Mouse (Mus musculus) heart, embryonic 15.5 days (tissue): ENCODE measurements around the gene Pptc7. TPM values are rescaled to one million over a fixed set of nuclear protein-coding genes. Genes with fewer than 3 reads are reported as not detected.

Source experiments
- ATAC-seq: fragments of 200-750 bp; cut with Nextera tagmentation; replicated peaks from 2 replicates; pipeline ENCODE4 v1.8.0; 2017; ENCODE audit warnings: low read depth, moderate TSS enrichment; ENCODE audit not compliant: insufficient number of reproducible peaks, insufficient read depth, low FRiP score
- H3K27ac ChIP-seq: fragments of 300-500 bp; sonication (generic); 2 replicates; pipeline ENCODE4 v1.5.1; 2015; ENCODE audit warnings: mild to moderate bottlenecking, inconsistent platforms
- H3K27me3 ChIP-seq: fragments of 300-500 bp; sonication (generic); 2 replicates; pipeline ENCODE4 v1.6.1; 2015; ENCODE audit warnings: inconsistent platforms
- H3K36me3 ChIP-seq: fragments of 300-500 bp; sonication (generic); 2 replicates; pipeline ENCODE4 v1.6.1; 2015; ENCODE audit warnings: mild to moderate bottlenecking, inconsistent platforms
- H3K4me1 ChIP-seq: fragments of 300-500 bp; sonication (generic); replicated peaks from 2 replicates; pipeline ENCODE4 v1.6.1; 2015; ENCODE audit warnings: inconsistent platforms
- H3K4me2 ChIP-seq: fragments of 300-500 bp; sonication (generic); 2 replicates; pipeline ENCODE4 v1.6.1; 2015; ENCODE audit warnings: inconsistent platforms, mild to moderate bottlenecking, moderate library complexity
- H3K4me3 ChIP-seq: fragments of 300-500 bp; sonication (generic); 2 replicates; pipeline ENCODE4 v1.5.1; 2015; ENCODE audit warnings: mild to moderate bottlenecking, inconsistent platforms
- H3K9ac ChIP-seq: fragments of 300-500 bp; sonication (generic); 2 replicates; pipeline ENCODE4 v1.6.1; 2015; ENCODE audit warnings: mild to moderate bottlenecking, inconsistent platforms
- H3K9me3 ChIP-seq: fragments of 300-500 bp; sonication (generic); replicated peaks from 2 replicates; pipeline ENCODE4 v1.6.1; 2016; ENCODE audit warnings: inconsistent platforms
- whole genome bisulfite sequencing: fragments of 180-500 bp; shearing (Covaris S2); methylation state at CpG from one replicate; pipeline ENCODE4 v1.1.7; 2015; ENCODE audit warnings: mixed read lengths; 5-methylcytosine and 5-hydroxymethylcytosine counted together
- polyA plus RNA-seq: library from polyadenylated mRNA; unstranded; fragments of >200 nt; fragmentation: Nextera tagmentation; extraction: Ambion mirVana; gene quantifications from 2 replicates; pipeline ENCODE4 v1.2.1, GENCODE M21; 2015

The Pptc7 gene
- polyA plus RNA-seq: 11.9 and 12.2 TPM in 2 replicates

DNA sequence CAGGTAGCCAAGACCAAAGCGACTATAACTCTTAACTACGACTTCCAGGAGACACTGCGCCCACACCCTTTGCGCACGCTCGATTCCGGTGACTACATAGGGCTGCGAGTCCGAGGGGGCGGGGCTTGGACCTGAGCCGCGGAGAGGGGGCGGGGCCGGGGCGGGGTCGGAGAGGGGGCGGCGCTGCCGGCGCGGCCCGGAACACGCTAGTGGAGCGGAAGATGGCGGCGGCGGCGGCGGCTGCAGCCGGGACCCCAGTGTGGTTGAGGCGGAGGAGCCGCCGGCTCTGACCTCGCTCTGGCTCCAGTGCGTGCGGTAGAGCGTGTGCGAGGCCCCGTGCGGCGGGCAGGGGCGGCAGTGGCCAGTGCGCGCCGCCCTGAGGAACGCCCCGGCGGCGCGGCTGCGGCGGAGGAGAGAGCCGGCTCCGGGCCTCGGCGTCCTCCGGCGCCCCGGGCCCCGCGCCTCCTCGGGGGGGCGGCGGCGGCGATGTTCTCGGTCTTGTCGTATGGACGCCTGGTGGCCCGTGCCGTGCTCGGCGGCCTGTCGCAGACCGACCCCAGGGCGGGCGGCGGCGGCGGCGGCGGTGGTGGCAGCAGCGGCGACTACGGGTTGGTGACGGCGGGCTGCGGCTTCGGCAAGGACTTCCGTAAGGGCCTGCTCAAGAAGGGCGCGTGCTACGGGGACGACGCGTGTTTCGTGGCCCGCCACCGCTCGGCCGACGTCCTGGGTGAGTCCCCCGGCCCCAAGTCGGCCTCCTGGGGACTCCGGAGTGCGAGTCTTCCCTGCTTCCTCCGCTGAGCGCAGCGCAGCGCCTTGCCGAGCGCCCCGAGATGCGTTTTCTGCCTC is at the start of gene Pptc7:
TSS of gene Pptc7 (plus strand) at position 183 of the 846 bp plus-strand sequence.
- WGBS: under 1% methylated on average over 94 of the region's 114 CpGs
- Histone ChIP-seq H3K27ac (peak within 1 kb of the TSS; percentile 90), H3K4me3 (peak within 1 kb of the TSS; percentile 85), H3K27me3 (no peaks in the 10 kb centered on the region), H3K36me3 (no peaks in the 10 kb centered on the region; the same call in 1 of the 2 replicates), H3K4me1 (peaks cover 49% of the 10 kb centered on the region), H3K9me3 (no peaks in the 10 kb centered on the region), H3K4me2 (peak within 1 kb of the TSS; percentile 89), H3K9ac (peak within 1 kb of the TSS; percentile 86)
- peak; percentile 93 for ATAC-seq

DNA sequence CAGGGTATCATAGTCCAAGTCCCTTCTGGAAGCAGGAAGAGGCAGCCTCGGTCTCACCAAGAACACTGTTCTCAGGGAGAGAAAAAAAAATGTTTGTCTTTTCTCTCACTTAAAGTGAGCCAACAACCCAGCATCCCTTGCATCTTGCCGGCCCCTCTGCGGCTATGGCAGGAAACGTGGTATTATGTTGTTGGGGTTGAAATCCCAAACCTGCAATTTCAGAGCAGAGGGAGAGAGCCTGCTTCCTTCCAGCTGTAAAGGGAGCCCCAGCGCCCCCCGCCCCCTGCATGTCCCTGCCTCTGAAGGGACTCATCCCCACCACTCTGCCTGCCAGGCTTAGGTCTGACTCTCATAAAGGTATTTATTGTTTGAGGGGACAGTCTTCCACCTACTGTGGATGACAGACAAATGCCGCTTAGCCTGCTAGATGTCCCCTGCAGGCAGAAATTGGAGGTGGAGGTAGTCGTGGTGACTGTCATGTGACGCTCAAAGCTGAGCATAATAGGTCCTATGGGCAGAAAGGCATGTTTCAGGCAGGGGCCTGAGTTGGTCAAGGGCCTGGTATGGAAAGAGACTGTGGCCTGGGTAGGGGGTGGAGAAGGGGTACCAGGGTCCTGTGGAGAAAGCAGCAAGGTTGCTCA is 48.8 kb upstream of the Pptc7 start:
- Histone ChIP-seq H3K27me3 (no peaks in the 10 kb centered on the region), H3K27ac (no peak overlapping the region), H3K4me3 (no peak overlapping the region), H3K36me3 (no peaks in the 10 kb centered on the region), H3K9me3 (no peaks in the 10 kb centered on the region), H3K9ac (no peak overlapping the region), H3K4me1 (peaks cover 11% of the 10 kb centered on the region), H3K4me2 (no peak overlapping the region)
- ATAC-seq: peak; percentile 15; the same call in 1 of the 2 replicates
- WGBS: 58% methylated on average over 9 of the region's 9 CpGs

DNA sequence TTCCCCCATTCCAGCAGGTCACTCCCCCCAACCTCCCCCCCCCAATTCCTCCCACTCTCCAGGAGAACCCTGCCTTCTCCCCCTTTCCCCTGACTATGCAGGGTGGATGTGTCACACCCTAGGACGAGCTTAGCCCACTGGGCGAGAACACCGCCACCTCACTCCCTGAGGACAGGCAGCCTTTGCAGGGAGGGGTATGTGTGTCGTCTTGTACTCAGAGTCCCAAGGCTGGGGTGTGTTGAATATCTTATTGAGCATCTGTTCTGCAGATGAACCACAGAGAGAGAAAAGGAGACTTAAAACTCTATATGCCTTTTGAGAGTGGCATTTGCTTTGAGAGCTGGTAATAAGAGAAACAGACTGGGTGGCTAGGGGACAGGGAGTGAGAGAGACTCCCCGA is 47.0 kb upstream of the Pptc7 start:
- ATAC-seq: no peak
- no peaks in the 10 kb centered on the region for H3K27me3 ChIP-seq
- H3K27ac ChIP-seq: no peak overlapping the region
- WGBS: 79% methylated on average over 5 of the region's 5 CpGs
- H3K9me3 ChIP-seq: no peaks in the 10 kb centered on the region
- H3K36me3 ChIP-seq: peaks cover 14% of the 10 kb centered on the region; the same call in 1 of the 2 replicates
- H3K4me2 ChIP-seq: no peak overlapping the region
- H3K4me3 ChIP-seq: no peak overlapping the region
- H3K9ac ChIP-seq: no peak overlapping the region
- peaks cover 11% of the 10 kb centered on the region for H3K4me1 ChIP-seq

DNA sequence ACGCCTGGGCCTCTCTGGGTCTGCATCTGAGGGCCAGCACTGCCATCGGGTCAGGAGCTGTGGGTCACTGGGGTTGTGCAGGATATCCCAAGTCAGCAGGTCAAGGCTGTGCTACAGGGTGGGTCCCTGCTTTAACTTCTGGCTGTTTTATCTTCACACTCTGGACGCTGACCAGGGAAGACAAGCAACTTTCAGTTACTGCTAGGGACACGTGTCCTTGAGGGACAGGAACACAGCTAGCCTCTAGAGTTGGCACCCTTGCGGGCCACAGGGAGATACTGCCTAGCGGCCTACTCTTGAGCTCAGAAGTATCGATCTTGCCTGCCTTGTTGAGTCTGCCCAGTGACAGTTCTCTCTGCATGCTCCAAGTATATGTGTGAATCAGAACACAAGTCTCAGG is 44.5 kb upstream of the Pptc7 start:
- peaks cover 14% of the 10 kb centered on the region; the same call in 1 of the 2 replicates for H3K36me3 ChIP-seq
- H3K9me3 ChIP-seq: no peaks in the 10 kb centered on the region
- H3K4me1 ChIP-seq: peaks cover 6% of the 10 kb centered on the region; the same call in 1 of the 2 replicates
- H3K27ac ChIP-seq: no peak overlapping the region
- no peak overlapping the region for H3K4me2 ChIP-seq
- no peaks in the 10 kb centered on the region for H3K27me3 ChIP-seq
- no peak for ATAC-seq
- 61% methylated on average over 7 of the region's 7 CpGs for WGBS
- H3K4me3 ChIP-seq: no peak overlapping the region
- H3K9ac ChIP-seq: no peak overlapping the region

DNA sequence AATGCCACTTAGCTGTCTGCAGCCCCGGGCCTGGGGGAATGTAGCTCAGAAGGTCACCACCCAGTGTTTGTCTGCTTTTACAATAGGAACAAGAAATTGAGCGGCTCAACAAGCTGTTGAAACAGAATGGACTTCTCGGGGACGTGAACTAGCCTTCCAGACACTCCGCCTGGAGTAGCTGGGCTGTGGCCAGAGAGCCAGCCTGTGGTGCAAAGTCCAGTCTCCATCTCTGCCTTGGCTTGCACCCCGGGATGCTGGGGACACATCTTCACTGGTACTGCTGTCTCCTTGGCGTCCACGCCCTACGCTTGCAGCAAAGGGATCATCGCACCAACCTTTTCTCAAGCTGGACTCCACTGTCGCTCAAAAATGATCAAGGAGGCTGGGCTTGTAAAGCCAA is 43.6 kb upstream of the Pptc7 start:
- ATAC-seq: no peak
- Histone ChIP-seq H3K9me3 (no peaks in the 10 kb centered on the region), H3K4me3 (no peak overlapping the region), H3K36me3 (peaks cover 14% of the 10 kb centered on the region; the same call in 1 of the 2 replicates), H3K4me1 (peaks cover 4% of the 10 kb centered on the region; the same call in 1 of the 2 replicates), H3K9ac (no peak overlapping the region), H3K27me3 (no peaks in the 10 kb centered on the region), H3K4me2 (no peak overlapping the region), H3K27ac (no peak overlapping the region)
- WGBS: 86% methylated on average over 11 of the region's 11 CpGs

DNA sequence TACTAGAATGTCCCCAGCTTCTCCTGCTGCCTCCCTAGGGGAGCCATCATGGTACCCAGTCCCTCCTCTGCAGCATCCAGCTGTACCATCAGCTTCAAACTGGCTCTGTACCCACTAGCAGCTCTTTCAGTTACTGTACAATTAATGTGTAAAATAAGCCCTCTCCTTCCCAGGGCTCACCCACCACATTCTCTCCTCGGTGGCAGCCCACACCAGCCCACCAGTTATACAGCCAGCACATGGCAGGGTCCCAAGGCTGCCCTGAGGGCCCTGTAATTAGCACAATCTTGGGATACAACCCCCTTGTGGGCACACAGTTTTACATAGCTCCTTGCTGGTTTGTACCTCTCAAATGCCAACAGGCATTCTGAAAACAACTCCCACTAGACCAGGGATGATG is 43.2 kb upstream of the Pptc7 start:
- 65% methylated on average over 1 of the region's 1 CpGs for WGBS
- Histone ChIP-seq H3K9ac (no peak overlapping the region), H3K9me3 (no peaks in the 10 kb centered on the region), H3K4me1 (0 out of 2 replicates have a peak, but pooled peaks cover 4% of the 10 kb centered on the region), H3K27me3 (no peaks in the 10 kb centered on the region), H3K4me2 (no peak overlapping the region), H3K27ac (no peak overlapping the region), H3K4me3 (no peak overlapping the region), H3K36me3 (peaks cover 14% of the 10 kb centered on the region; the same call in 1 of the 2 replicates)
- no peak for ATAC-seq

DNA sequence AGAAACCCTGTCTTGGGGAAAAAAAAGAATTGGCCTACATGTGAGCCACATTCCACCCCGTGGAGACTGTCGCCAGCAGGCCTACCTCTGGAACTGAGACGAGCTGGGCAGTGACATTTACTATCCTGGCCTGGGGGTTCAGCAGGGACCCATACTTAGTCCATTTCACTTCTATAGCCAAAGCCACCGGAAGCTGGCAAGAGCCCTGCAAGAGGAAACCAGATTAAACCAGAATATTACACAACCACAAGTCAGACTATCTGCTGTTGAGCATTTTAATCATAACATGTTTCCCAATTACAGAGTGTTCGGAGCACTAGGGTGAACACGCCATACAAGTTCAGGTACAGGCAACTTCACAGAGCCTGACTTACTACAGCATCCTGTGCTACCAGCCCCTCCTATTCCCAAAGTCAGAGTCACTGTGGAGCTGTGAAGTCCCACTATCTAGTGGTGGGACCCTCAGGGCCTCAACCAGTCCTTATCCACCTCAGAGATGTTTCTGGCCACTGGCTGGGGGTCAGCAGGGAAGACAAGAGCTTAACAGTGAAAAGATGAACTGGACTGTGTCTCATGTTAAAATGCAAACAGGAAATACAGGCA is 41.5 kb upstream of the Pptc7 start:
- H3K9ac ChIP-seq: no peak overlapping the region

DNA sequence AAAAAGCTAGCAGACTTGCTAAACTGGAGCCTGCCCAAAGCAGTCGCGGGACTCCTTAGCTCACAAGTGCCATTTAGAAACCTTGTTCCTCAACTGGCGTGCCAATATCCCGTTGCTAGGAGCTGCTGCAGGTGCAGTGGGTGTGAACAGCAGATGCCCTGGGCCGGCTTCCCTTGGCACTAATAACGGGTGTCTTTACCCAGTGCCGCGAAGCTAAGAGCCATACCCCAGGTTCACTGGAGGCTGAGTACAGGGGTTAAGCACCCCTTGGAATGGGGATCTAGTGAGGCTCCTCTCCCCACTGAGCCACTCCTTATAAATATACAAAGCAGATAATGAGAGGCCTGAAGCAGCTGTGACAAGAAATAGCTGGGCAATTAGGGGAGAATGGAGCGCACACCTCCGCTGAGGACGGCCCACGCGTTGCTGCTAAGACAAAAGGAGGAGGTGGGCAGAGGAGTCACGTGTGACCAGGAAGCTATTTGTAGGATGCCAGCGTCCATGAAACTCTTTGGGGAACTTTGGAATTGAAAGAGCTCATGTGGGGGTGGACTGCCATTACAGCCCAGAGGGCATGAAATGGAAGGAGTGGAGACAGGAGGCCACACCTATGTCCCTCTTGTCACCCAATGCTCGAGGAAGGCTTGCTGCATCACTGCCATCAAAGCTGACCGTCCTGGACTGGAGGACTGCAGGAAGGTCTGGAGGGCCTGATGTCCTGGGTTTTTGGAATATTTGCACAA is 40.2 kb upstream of the Pptc7 start:
- H3K4me3 ChIP-seq: no peak overlapping the region
- no peak overlapping the region for H3K4me2 ChIP-seq
- H3K27me3 ChIP-seq: no peaks in the 10 kb centered on the region
- no peaks in the 10 kb centered on the region for H3K9me3 ChIP-seq
- peaks cover 12% of the 10 kb centered on the region for H3K4me1 ChIP-seq
- ATAC-seq: no peak
- WGBS: 88% methylated on average over 17 of the region's 17 CpGs
- peaks cover 14% of the 10 kb centered on the region; the same call in 1 of the 2 replicates for H3K36me3 ChIP-seq
- no peak overlapping the region for H3K27ac ChIP-seq
- no peak overlapping the region for H3K9ac ChIP-seq

More for the DNA sequence above, 41.5 kb upstream of the Pptc7 start:
- no peak for ATAC-seq
- Histone ChIP-seq H3K4me3 (no peak overlapping the region), H3K4me1 (peaks cover 9% of the 10 kb centered on the region), H3K4me2 (no peak overlapping the region), H3K27me3 (no peaks in the 10 kb centered on the region), H3K9me3 (no peaks in the 10 kb centered on the region), H3K27ac (no peak overlapping the region), H3K36me3 (peaks cover 14% of the 10 kb centered on the region; the same call in 1 of the 2 replicates)
- WGBS: 87% methylated on average over 6 of the region's 6 CpGs

DNA sequence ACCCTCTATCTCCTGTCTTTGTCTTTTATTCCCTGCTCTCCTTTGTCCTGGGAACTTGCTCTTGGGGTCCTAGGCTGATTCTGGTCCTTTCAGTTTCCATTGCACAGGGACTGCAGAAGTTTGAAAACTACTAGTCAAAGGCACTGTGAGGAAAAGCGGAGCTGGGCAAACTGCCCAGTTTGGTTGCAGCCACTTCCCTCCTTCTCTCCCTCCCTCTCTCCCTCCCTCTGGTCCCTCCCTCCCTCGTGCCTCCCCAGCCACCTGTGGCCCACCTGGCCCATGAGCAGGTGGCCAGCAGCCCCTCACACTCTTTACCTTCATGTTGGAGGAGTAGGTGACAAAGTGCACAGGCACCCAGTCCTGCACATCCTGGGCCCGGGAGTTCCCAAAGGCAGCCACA is 39.0 kb upstream of the Pptc7 start:
- ATAC-seq: no peak
- Histone ChIP-seq H3K9me3 (no peaks in the 10 kb centered on the region), H3K27me3 (no peaks in the 10 kb centered on the region), H3K9ac (no peak overlapping the region), H3K27ac (no peak overlapping the region), H3K36me3 (peaks cover 16% of the 10 kb centered on the region; the same call in 1 of the 2 replicates), H3K4me2 (no peak overlapping the region), H3K4me3 (no peak overlapping the region), H3K4me1 (peaks cover 8% of the 10 kb centered on the region)
- 50% methylated on average over 3 of the region's 3 CpGs for WGBS

DNA sequence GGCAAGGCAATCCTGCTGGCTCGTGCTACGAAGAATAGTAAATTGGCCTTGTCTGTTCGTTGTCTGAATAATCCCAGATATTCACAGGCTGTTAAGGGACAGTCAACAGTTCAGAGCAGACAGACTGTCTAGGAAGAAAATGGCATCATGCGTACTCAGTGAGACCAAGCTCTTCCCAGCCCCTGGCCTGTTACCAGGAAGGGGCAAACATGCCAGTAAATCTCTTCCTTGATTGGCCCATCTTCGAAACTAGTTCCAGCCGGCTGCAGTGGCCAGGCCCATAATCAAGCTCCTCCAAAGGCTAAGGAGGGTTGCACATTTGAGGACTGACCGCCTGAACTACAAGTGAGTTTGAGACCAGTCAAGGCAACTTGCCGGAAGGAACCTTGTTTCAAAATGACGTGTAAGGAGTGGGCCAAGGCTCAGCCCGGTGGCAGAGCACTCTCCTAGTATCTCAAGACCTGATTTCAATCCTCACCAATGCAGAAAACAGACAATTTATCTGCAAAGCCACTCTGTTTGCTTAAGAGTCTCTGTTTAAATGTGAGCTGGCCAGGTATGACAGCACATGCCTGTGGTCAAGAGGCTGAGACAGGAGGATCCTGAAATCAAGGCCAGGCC is 37.5 kb upstream of the Pptc7 start:
- peaks cover 8% of the 10 kb centered on the region for H3K4me1 ChIP-seq
- no peak for ATAC-seq
- whole genome bisulfite sequencing: 87% methylated on average over 10 of the region's 10 CpGs
- H3K9me3 ChIP-seq: no peaks in the 10 kb centered on the region
- no peaks in the 10 kb centered on the region for H3K27me3 ChIP-seq
- no peak overlapping the region for H3K27ac ChIP-seq
- no peak overlapping the region for H3K9ac ChIP-seq
- H3K36me3 ChIP-seq: 0 out of 2 replicates have a peak, but pooled peaks cover 6% of the 10 kb centered on the region
- no peak overlapping the region for H3K4me2 ChIP-seq
- H3K4me3 ChIP-seq: no peak overlapping the region
